Mouse (Mus musculus) lung, embryonic 15.5 days (tissue): ENCODE data around the gene Eif4a1. TPM values are rescaled to one million over a fixed set of nuclear protein-coding genes. Genes with fewer than 3 reads are reported as not detected.
A peak's percentile ranks its signal among the peaks of the same experiment; 100 is the strongest.

Experiments used
- ATAC-seq: fragments of 200-750 bp; cut with Nextera tagmentation; 2 replicates; pipeline ENCODE4 v1.8.0; 2017; ENCODE audit warnings: moderate number of reproducible peaks, borderline replicate concordance; ENCODE audit not compliant: low FRiP score, low TSS enrichment; ENCODE audit errors: extremely low read depth
- H3K27ac ChIP-seq: fragments of 300-500 bp; sonication (generic); 2 replicates; pipeline ENCODE4 v1.5.1; 2015; ENCODE audit warnings: moderate library complexity, mild to moderate bottlenecking, inconsistent platforms
- H3K27me3 ChIP-seq: fragments of 300-500 bp; sonication (generic); 2 replicates; pipeline ENCODE4 v1.6.1; 2015; ENCODE audit warnings: inconsistent platforms
- H3K36me3 ChIP-seq: fragments of 300-500 bp; sonication (generic); 2 replicates; pipeline ENCODE4 v1.6.1; 2015; ENCODE audit warnings: inconsistent platforms
- H3K4me1 ChIP-seq: fragments of 300-500 bp; sonication (generic); 2 replicates; pipeline ENCODE4 v1.6.1; 2015; ENCODE audit warnings: inconsistent platforms
- H3K4me2 ChIP-seq: fragments of 300-500 bp; sonication (generic); 2 replicates; pipeline ENCODE4 v1.6.1; 2015; ENCODE audit warnings: inconsistent platforms, mild to moderate bottlenecking, moderate library complexity
- H3K4me3 ChIP-seq: fragments of 300-500 bp; sonication (generic); 2 replicates; pipeline ENCODE4 v1.5.1; 2015; ENCODE audit warnings: mild to moderate bottlenecking, inconsistent platforms
- H3K9ac ChIP-seq: fragments of 300-500 bp; sonication (generic); 2 replicates; pipeline ENCODE4 v1.6.1; 2015; ENCODE audit warnings: inconsistent platforms
- H3K9me3 ChIP-seq: fragments of 300-500 bp; sonication (generic); 2 replicates; pipeline ENCODE4 v1.6.1; 2016; ENCODE audit warnings: inconsistent platforms
- WGBS: fragments of 180-500 bp; shearing (Covaris S2); methylation state at CpG from one replicate; pipeline ENCODE4 v1.1.7; 2015; 5-methylcytosine and 5-hydroxymethylcytosine counted together
- polyA plus RNA-seq: library from polyadenylated mRNA; unstranded; fragments of >200 nt; fragmentation: Nextera tagmentation; extraction: Ambion mirVana; gene quantifications from 2 replicates; pipeline ENCODE4 v1.2.1, GENCODE M21; 2015

Eif4a1 gene
- polyA plus RNA-seq, 1 experiment from 2014 or later, result 603 TPM

- H3K9me3 ChIP-seq, result no peaks in the 10 kb centered on the region
- no peaks in the 10 kb centered on the region for H3K27me3 ChIP-seq
- no peak overlapping the region for H3K9ac ChIP-seq
- no peak overlapping the region for H3K4me3 ChIP-seq
- WGBS, result 88% methylated on average over 3 of the region's 3 CpGs
- peaks cover 13% of the 10 kb centered on the region for H3K4me1 ChIP-seq
- H3K27ac ChIP-seq, result no peak overlapping the region
- no peak for ATAC-seq
- no peak overlapping the region for H3K4me2 ChIP-seq
- no peaks in the 10 kb centered on the region for H3K36me3 ChIP-seq
Measured at GRCm38 (mm10) chr11:69697396-69697795, 25.2 kb upstream of the Eif4a1 start.

GRCm38 (mm10) chr11:69695361-69696181 lies 23.3 kb upstream of the Eif4a1 start, which contains the start of the genes Tnfsf12 and Tnfsfm13:
Tnfsf12 (minus strand) TSS chr11:69695849.
Tnfsfm13 (minus strand) TSS chr11:69696098.
- no peaks in the 10 kb centered on the region for H3K9me3 ChIP-seq
- no peaks in the 10 kb centered on the region for H3K36me3 ChIP-seq
- 2% methylated on average over 31 of the region's 41 CpGs for WGBS
- H3K4me3 ChIP-seq, result peak within 1 kb of the TSS; percentile 59
- peak within 1 kb of the TSS; percentile 91 for H3K4me2 ChIP-seq
- H3K4me1 ChIP-seq, result peaks cover 13% of the 10 kb centered on the region
- H3K27me3 ChIP-seq, result no peaks in the 10 kb centered on the region
- peak within 1 kb of the TSS; percentile 69 for H3K9ac ChIP-seq
- ATAC-seq, result peak; percentile 86
- H3K27ac ChIP-seq, result peak within 1 kb of the TSS; percentile 86

DNA sequence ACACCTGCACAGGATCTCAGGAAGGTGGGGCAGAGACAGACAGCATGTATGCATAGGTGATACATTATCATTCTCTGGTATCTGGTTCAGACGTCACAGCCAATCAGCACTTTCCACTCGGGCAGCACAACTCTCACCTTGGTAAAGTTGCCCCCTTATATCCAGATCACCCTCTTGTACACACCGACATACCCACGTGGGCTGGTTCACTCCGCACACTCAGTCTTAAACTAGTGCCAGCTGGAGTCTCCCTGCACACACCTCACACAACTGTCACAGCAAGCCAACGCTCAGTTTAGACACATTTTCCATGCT lies 22.8 kb upstream of the Eif4a1 start:
- Histone ChIP-seq H3K27me3 (no peaks in the 10 kb centered on the region), H3K36me3 (no peaks in the 10 kb centered on the region), H3K27ac (peak overlapping the region; percentile 86; the same call in 1 of the 2 replicates), H3K9ac (peak overlapping the region; percentile 69), H3K9me3 (no peaks in the 10 kb centered on the region), H3K4me2 (peak overlapping the region; percentile 91), H3K4me3 (peak overlapping the region; percentile 59), H3K4me1 (peaks cover 13% of the 10 kb centered on the region)
- ATAC-seq, result peak; percentile 15; the same call in 1 of the 2 replicates
- WGBS, result 14% methylated on average over 6 of the region's 6 CpGs

DNA sequence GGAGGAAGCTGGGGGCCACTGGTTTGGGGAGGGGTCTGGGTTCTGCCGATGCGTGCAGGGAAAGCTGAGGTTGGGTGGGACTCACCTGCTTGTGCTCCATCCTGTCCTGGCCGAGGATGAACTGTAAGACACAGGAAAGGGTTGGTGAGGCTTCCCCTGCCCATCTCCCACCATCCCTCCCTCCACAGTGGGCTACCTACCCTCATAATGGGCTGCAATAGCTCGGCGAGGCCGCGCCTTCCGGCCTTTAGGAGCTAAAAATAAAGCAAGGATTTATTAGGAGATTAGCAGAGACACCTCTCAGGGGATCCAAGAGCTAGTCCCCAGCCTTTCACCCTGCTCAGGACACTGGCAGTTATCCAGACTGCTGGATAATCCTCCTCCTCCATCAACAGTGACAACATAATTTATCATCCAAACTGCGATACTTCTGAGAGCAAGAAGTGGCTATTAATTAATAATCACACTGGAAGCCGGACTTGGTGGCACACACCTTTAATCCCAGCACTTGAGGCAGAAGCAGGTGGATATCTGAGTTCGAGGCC lies 21.3 kb upstream of the Eif4a1 start:
- Histone ChIP-seq H3K9me3 (no peaks in the 10 kb centered on the region), H3K27me3 (no peaks in the 10 kb centered on the region), H3K27ac (no peak overlapping the region), H3K4me3 (no peak overlapping the region), H3K36me3 (no peaks in the 10 kb centered on the region), H3K9ac (no peak overlapping the region), H3K4me1 (peaks cover 13% of the 10 kb centered on the region), H3K4me2 (no peak overlapping the region)
- ATAC-seq, result no peak
- 58% methylated on average over 11 of the region's 11 CpGs for WGBS

GRCm38 (mm10) chr11:69692863-69693262 lies 20.6 kb upstream of the Eif4a1 start:
- peaks cover 13% of the 10 kb centered on the region for H3K4me1 ChIP-seq
- no peaks in the 10 kb centered on the region for H3K27me3 ChIP-seq
- H3K9ac ChIP-seq, result no peak overlapping the region
- no peak overlapping the region for H3K4me3 ChIP-seq
- no peak for ATAC-seq
- no peaks in the 10 kb centered on the region for H3K36me3 ChIP-seq
- no peaks in the 10 kb centered on the region for H3K9me3 ChIP-seq
- no peak overlapping the region for H3K27ac ChIP-seq
- 83% methylated on average over 6 of the region's 6 CpGs for WGBS
- H3K4me2 ChIP-seq, result no peak overlapping the region

GRCm38 (mm10) chr11:69692196-69692811 lies 20.1 kb upstream of the Eif4a1 start:
- Histone ChIP-seq H3K4me3 (no peak overlapping the region), H3K9me3 (no peaks in the 10 kb centered on the region), H3K36me3 (no peaks in the 10 kb centered on the region), H3K27me3 (no peaks in the 10 kb centered on the region), H3K9ac (no peak overlapping the region), H3K4me2 (no peak overlapping the region), H3K27ac (no peak overlapping the region), H3K4me1 (peaks cover 13% of the 10 kb centered on the region)
- 71% methylated on average over 9 of the region's 9 CpGs for WGBS
- ATAC-seq, result no peak

GRCm38 (mm10) chr11:69689891-69690290 lies 17.7 kb upstream of the Eif4a1 start:
- Histone ChIP-seq H3K36me3 (no peaks in the 10 kb centered on the region), H3K4me2 (no peak overlapping the region), H3K9me3 (no peaks in the 10 kb centered on the region), H3K4me3 (no peak overlapping the region), H3K4me1 (peaks cover 24% of the 10 kb centered on the region), H3K27me3 (no peaks in the 10 kb centered on the region), H3K27ac (no peak overlapping the region), H3K9ac (no peak overlapping the region)
- no peak for ATAC-seq
- 88% methylated on average over 1 of the region's 1 CpGs for WGBS

DNA sequence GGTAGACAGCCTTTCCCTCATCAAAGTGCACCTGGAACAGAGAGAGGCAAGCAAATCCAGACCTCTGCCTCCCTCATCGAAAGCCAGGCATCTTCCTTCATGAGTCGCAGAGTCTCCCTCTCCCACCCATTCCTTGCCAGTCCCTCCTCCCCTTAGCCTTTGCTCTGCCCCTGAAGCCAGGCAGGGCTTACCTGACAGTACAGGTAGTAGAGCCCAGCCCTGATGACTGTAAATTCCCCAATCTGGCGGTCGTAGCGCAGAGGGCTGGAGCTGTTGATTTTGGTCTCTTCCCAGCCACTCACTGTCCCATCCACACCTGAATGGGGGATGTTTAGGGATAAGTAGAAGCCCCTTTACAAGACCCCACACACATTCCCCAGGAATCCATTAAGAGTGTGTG lies 14.8 kb upstream of the Eif4a1 start:
- 44% methylated on average over 5 of the region's 5 CpGs for WGBS
- Histone ChIP-seq H3K27ac (peak overlapping the region; percentile 93), H3K36me3 (no peaks in the 10 kb centered on the region), H3K9me3 (no peaks in the 10 kb centered on the region), H3K27me3 (no peaks in the 10 kb centered on the region), H3K4me2 (peak overlapping the region; percentile 45; the same call in 1 of the 2 replicates), H3K4me3 (no peak overlapping the region), H3K4me1 (peaks cover 39% of the 10 kb centered on the region), H3K9ac (peak overlapping the region; percentile 16; the same call in 1 of the 2 replicates)
- ATAC-seq, result no peak

GRCm38 (mm10) chr11:69686377-69686776 lies 14.2 kb upstream of the Eif4a1 start:
- Histone ChIP-seq H3K9me3 (no peaks in the 10 kb centered on the region), H3K27me3 (no peaks in the 10 kb centered on the region), H3K36me3 (no peaks in the 10 kb centered on the region), H3K27ac (peak overlapping the region; percentile 93), H3K4me1 (peaks cover 39% of the 10 kb centered on the region), H3K9ac (0 out of 2 replicates have a peak overlapping the region, but pooled peaks have one; percentile 15), H3K4me3 (no peak overlapping the region), H3K4me2 (peak overlapping the region; percentile 45; the same call in 1 of the 2 replicates)
- no peak for ATAC-seq
- WGBS, result 9% methylated on average over 4 of the region's 4 CpGs

DNA sequence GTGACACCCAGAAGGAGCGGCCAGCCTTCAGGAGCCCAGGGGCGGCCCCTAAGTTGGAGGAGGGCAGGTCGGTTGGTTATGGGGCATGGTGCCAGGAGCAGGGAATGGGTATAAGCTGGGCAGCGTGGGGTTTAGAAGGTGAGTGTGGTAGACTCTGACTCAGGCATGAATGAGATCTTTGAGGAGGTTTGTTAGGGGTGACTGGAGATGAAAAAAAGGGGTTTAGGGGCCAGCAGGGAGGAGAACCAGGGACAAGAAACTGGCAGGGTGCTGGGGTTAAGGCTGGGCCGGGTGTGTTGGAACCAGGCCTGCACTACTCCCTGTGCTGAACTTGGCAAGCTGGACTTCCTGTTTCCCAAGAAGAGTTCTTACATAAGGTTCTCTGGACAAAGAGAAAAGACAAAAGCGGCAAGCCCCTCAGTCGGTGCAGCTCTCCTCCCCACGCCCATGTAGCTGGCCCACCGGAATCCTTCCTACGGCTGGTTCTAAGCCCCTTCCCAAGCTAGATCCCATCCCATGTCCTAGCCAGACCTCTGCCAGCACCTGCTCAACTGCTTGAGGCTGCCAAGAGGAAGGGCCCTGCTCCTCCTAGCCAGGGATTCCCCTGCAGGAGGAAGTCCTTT lies 13.4 kb upstream of the Eif4a1 start, which contains the start of gene Tnfsf13:
Tnfsf13 (minus strand) TSS at position 259 of the 623 bp plus-strand sequence.
- Histone ChIP-seq H3K9me3 (no peaks in the 10 kb centered on the region), H3K4me1 (peaks cover 45% of the 10 kb centered on the region), H3K4me2 (peak within 1 kb of the TSS; percentile 45), H3K9ac (peak within 1 kb of the TSS; percentile 36), H3K4me3 (peak within 1 kb of the TSS; percentile 2; the same call in 1 of the 2 replicates), H3K36me3 (no peaks in the 10 kb centered on the region), H3K27me3 (no peaks in the 10 kb centered on the region), H3K27ac (peak within 1 kb of the TSS; percentile 93)
- ATAC-seq, result peak; percentile 47; the same call in 1 of the 2 replicates
- 50% methylated on average over 10 of the region's 10 CpGs for WGBS

DNA sequence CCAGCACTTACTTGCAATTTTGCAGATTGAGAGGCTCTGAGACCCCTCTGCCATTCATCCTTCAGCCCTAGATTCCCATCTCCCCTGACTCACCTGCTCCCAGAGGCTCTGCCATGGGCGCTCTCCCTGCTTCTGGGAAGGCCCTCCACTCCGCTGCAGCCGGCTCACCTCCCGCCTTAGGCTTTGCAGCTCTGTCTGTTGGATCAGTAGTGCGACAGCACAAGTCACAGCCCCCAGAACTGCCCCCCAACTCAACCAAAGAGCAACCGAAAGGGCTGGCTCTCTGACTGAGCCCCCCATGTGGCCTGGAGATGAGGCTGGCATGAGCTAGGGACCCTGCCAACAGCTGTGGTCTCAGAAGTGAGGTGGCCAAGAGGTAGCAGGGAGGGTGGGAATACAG lies 12.7 kb upstream of the Eif4a1 start:
- H3K4me1 ChIP-seq, result peaks cover 52% of the 10 kb centered on the region
- peak overlapping the region; percentile 93 for H3K27ac ChIP-seq
- WGBS, result 82% methylated on average over 6 of the region's 6 CpGs

More for the DNA sequence above, 12.7 kb upstream of the Eif4a1 start:
- Histone ChIP-seq H3K9me3 (no peaks in the 10 kb centered on the region), H3K9ac (no peak overlapping the region), H3K4me3 (no peak overlapping the region), H3K4me2 (no peak overlapping the region), H3K27me3 (no peaks in the 10 kb centered on the region), H3K36me3 (peaks cover 4% of the 10 kb centered on the region; the same call in 1 of the 2 replicates)
- ATAC-seq, result no peak
